Mouse (Mus musculus): ENCODE data around the gene Ube2s. TPM values are rescaled to one million over a fixed set of nuclear protein-coding genes. Genes with fewer than 3 reads are reported as not detected.
"Not testable (repeated sequence)": the region's sequence is repeated elsewhere in the genome, so short reads cannot be mapped to it uniquely, and the experiment has no call there.

Ube2s gene
- polyA plus RNA-seq, 1 experiment: 67.8 TPM

- Histone ChIP-seq H3K4me1 (ENCODE audit: control insufficient read depth, insufficient read depth, insufficient read length, low read length) (no peaks in the 10 kb centered on the region), H3K27ac (replicated peaks; ENCODE audit: low read depth, low read length) (no peak overlapping the region), H3K4me3 (ENCODE audit: insufficient read depth, low read depth, low read length) (0 out of 2 replicates have a peak overlapping the region, but pooled peaks have one; percentile 11)
Measured at GRCm38 (mm10) chr7:4794631-4795168, 17.7 kb downstream of the Ube2s start.

- H3K27ac ChIP-seq (replicated peaks; ENCODE audit: low read depth, low read length): no peak overlapping the region
- no peaks in the 10 kb centered on the region for H3K4me1 ChIP-seq (ENCODE audit: control insufficient read depth, insufficient read depth, insufficient read length, low read length)
- H3K4me3 ChIP-seq (ENCODE audit: insufficient read depth, low read depth, low read length): peak overlapping the region; percentile 75
Measured at GRCm38 (mm10) chr7:4793674-4794073, 18.7 kb downstream of the Ube2s start.

GRCm38 (mm10) chr7:4793248-4793647 lies 19.1 kb downstream of the Ube2s start:
- Histone ChIP-seq H3K27ac (replicated peaks; ENCODE audit: low read depth, low read length) (peak overlapping the region; percentile 86), H3K4me3 (ENCODE audit: insufficient read depth, low read depth, low read length) (peak overlapping the region; percentile 75)
- H3K4me1 ChIP-seq (ENCODE audit: control insufficient read depth, insufficient read depth, insufficient read length, low read length): not testable (repeated sequence)

- Histone ChIP-seq H3K27ac (replicated peaks; ENCODE audit: low read depth, low read length) (peak within 1 kb of the TSS; percentile 89), H3K4me1 (ENCODE audit: control insufficient read depth, insufficient read depth, insufficient read length, low read length) (no peaks in the 10 kb centered on the region), H3K4me3 (ENCODE audit: insufficient read depth, low read depth, low read length) (peak within 1 kb of the TSS; percentile 75)
Measured at GRCm38 (mm10) chr7:4792278-4793212, 19.8 kb downstream of the Ube2s start, which contains the start of gene Rpl28. Gene Rpl28, plus strand, starts transcription at chr7:4792874.

GRCm38 (mm10) chr7:4789436-4789935 lies 22.9 kb downstream of the Ube2s start, which contains the start of gene Tmem238:
Gene Tmem238, minus strand, starts transcription at chr7:4789656.
- Histone ChIP-seq H3K4me1 (ENCODE audit: control insufficient read depth, insufficient read depth, insufficient read length, low read length) (no peaks in the 10 kb centered on the region), H3K4me3 (ENCODE audit: insufficient read depth, low read depth, low read length) (peak within 1 kb of the TSS; percentile 82), H3K27ac (replicated peaks; ENCODE audit: low read depth, low read length) (no peak within 1 kb of the TSS)

GRCm38 (mm10) chr7:4788499-4789435 lies 23.6 kb downstream of the Ube2s start:
- H3K27ac ChIP-seq (replicated peaks; ENCODE audit: low read depth, low read length): no peak overlapping the region
- H3K4me3 ChIP-seq (ENCODE audit: insufficient read depth, low read depth, low read length): peak overlapping the region; percentile 82
- no peaks in the 10 kb centered on the region for H3K4me1 ChIP-seq (ENCODE audit: control insufficient read depth, insufficient read depth, insufficient read length, low read length)

GRCm38 (mm10) chr7:4783667-4784268 lies 28.6 kb downstream of the Ube2s start:
- H3K4me3 ChIP-seq (ENCODE audit: insufficient read depth, low read depth, low read length): no peak overlapping the region
- H3K27ac ChIP-seq (replicated peaks; ENCODE audit: low read depth, low read length): no peak overlapping the region
- no peaks in the 10 kb centered on the region for H3K4me1 ChIP-seq (ENCODE audit: control insufficient read depth, insufficient read depth, insufficient read length, low read length)

- H3K4me1 ChIP-seq (ENCODE audit: control insufficient read depth, insufficient read depth, insufficient read length, low read length): no peaks in the 10 kb centered on the region
- no peak within 1 kb of the TSS for H3K4me3 ChIP-seq (ENCODE audit: insufficient read depth, low read depth, low read length)
- no peak within 1 kb of the TSS for H3K27ac ChIP-seq (replicated peaks; ENCODE audit: low read depth, low read length)
Measured at GRCm38 (mm10) chr7:4782759-4783158, 29.6 kb downstream of the Ube2s start, which contains the start of the genes Il11 and Tmem190. Gene Il11, minus strand, starts transcription at chr7:4782859. Gene Tmem190, plus strand, starts transcription at chr7:4782937.

GRCm38 (mm10) chr7:4782130-4782529 lies 30.3 kb downstream of the Ube2s start:
- Histone ChIP-seq H3K4me1 (ENCODE audit: control insufficient read depth, insufficient read depth, insufficient read length, low read length) (no peaks in the 10 kb centered on the region), H3K27ac (replicated peaks; ENCODE audit: low read depth, low read length) (no peak overlapping the region), H3K4me3 (ENCODE audit: insufficient read depth, low read depth, low read length) (no peak overlapping the region)

- no peaks in the 10 kb centered on the region for H3K4me1 ChIP-seq (ENCODE audit: control insufficient read depth, insufficient read depth, insufficient read length, low read length)
- no peak overlapping the region for H3K4me3 ChIP-seq (ENCODE audit: insufficient read depth, low read depth, low read length)
- H3K27ac ChIP-seq (replicated peaks; ENCODE audit: low read depth, low read length): no peak overlapping the region
Measured at GRCm38 (mm10) chr7:4779921-4780320, 32.5 kb downstream of the Ube2s start.

GRCm38 (mm10) chr7:4777851-4778637 lies 34.3 kb downstream of the Ube2s start:
- Histone ChIP-seq H3K27ac (replicated peaks; ENCODE audit: low read depth, low read length) (no peak overlapping the region), H3K4me3 (ENCODE audit: insufficient read depth, low read depth, low read length) (no peak overlapping the region), H3K4me1 (ENCODE audit: control insufficient read depth, insufficient read depth, insufficient read length, low read length) (no peaks in the 10 kb centered on the region)

GRCm38 (mm10) chr7:4776861-4777830 lies 35.2 kb downstream of the Ube2s start:
- Histone ChIP-seq H3K4me1 (ENCODE audit: control insufficient read depth, insufficient read depth, insufficient read length, low read length) (no peaks in the 10 kb centered on the region), H3K27ac (replicated peaks; ENCODE audit: low read depth, low read length) (no peak overlapping the region), H3K4me3 (ENCODE audit: insufficient read depth, low read depth, low read length) (peak overlapping the region; percentile 66)

GRCm38 (mm10) chr7:4776131-4776530 lies 36.3 kb downstream of the Ube2s start:
- no peak overlapping the region for H3K4me3 ChIP-seq (ENCODE audit: insufficient read depth, low read depth, low read length)
- H3K4me1 ChIP-seq (ENCODE audit: control insufficient read depth, insufficient read depth, insufficient read length, low read length): no peaks in the 10 kb centered on the region
- H3K27ac ChIP-seq (replicated peaks; ENCODE audit: low read depth, low read length): no peak overlapping the region
